Mouse (Mus musculus) regulatory T cell (primary cell): Measurements from ENCODE around the gene Fbxw11.
"Not testable (repeated sequence)": the region's sequence is repeated elsewhere in the genome, so short reads cannot be mapped to it uniquely, and the experiment has no call there.

ENCODE experiments used
- in situ Hi-C: fragments of 300-600 bp; cut with MboI, MseI; formaldehyde crosslinking; loops from one replicate; pipeline ENCODE4 v1.15.1; 2025; ENCODE audit warnings: high pct_unique_total_duplicates

Gene Fbxw11

GRCm38 (mm10) chr11:32662082-32662656, 19.6 kb downstream of the Fbxw11 start:
- in situ Hi-C loops: no loop called here

GRCm38 (mm10) chr11:32665639-32666038, 23.1 kb downstream of the Fbxw11 start:
- in situ Hi-C loops: no loop called here

GRCm38 (mm10) chr11:32666983-32667382, 24.5 kb downstream of the Fbxw11 start:
- in situ Hi-C loops: no loop called here

GRCm38 (mm10) chr11:32671480-32671879, 29.0 kb downstream of the Fbxw11 start:
- in situ Hi-C loops: no loop called here

GRCm38 (mm10) chr11:32676777-32677176, 34.3 kb downstream of the Fbxw11 start:
- in situ Hi-C loops: no loop called here

GRCm38 (mm10) chr11:32677811-32678210, 35.3 kb downstream of the Fbxw11 start:
- in situ Hi-C loops: no loop called here

- in situ Hi-C loops: not testable (repeated sequence)
Observed at GRCm38 (mm10) chr11:32679091-32679490, 36.6 kb downstream of the Fbxw11 start.

- in situ Hi-C loops: no loop called here
Observed at GRCm38 (mm10) chr11:32680014-32680413, 37.5 kb downstream of the Fbxw11 start.

- in situ Hi-C loops: no loop called here
Observed at GRCm38 (mm10) chr11:32681192-32681795, 38.8 kb downstream of the Fbxw11 start.

- in situ Hi-C loops: no loop called here
Observed at GRCm38 (mm10) chr11:32682335-32683102, 40.0 kb downstream of the Fbxw11 start.

- in situ Hi-C loops: no loop called here
Observed at GRCm38 (mm10) chr11:32684690-32685254, 42.2 kb downstream of the Fbxw11 start.

GRCm38 (mm10) chr11:32688245-32688855, 45.8 kb downstream of the Fbxw11 start:
- in situ Hi-C loops: no loop called here

- in situ Hi-C loops: no loop called here
Observed at GRCm38 (mm10) chr11:32689510-32689909, 47.0 kb downstream of the Fbxw11 start.

- in situ Hi-C loops: loop anchor here (5.0 kb wide), 1 partner anchor 46 kb away; no protein-coding TSS in a partner anchor
Observed at GRCm38 (mm10) chr11:32692834-32693233, 50.3 kb downstream of the Fbxw11 start.

- in situ Hi-C loops: loop anchor here (5.0 kb wide), 1 partner anchor 46 kb away; no protein-coding TSS in a partner anchor
Observed at GRCm38 (mm10) chr11:32693431-32694141, 51.1 kb downstream of the Fbxw11 start.

- in situ Hi-C loops: loop anchor here (5.0 kb wide), 1 partner anchor 47 kb away; no protein-coding TSS in a partner anchor
Observed at GRCm38 (mm10) chr11:32694322-32695003, 51.9 kb downstream of the Fbxw11 start.

GRCm38 (mm10) chr11:32696446-32697090, 54.0 kb downstream of the Fbxw11 start:
- in situ Hi-C loops: no loop called here

- in situ Hi-C loops: no loop called here
Observed at GRCm38 (mm10) chr11:32697695-32698094, 55.2 kb downstream of the Fbxw11 start.

- in situ Hi-C loops: no loop called here
Observed at GRCm38 (mm10) chr11:32699913-32700493, 57.5 kb downstream of the Fbxw11 start.

- in situ Hi-C loops: no loop called here
Observed at GRCm38 (mm10) chr11:32701566-32701965, 59.0 kb downstream of the Fbxw11 start.
